Mouse (Mus musculus): ENCODE data around the gene Rrp7a. TPM values are rescaled to one million over a fixed set of nuclear protein-coding genes. Genes with fewer than 3 reads are reported as not detected.
A peak's percentile ranks its signal among the peaks of the same experiment; 100 is the strongest.

Gene Rrp7a
- polyA plus RNA-seq, 1 experiment from 2014 or later = 61.1 TPM

- Histone ChIP-seq H3K9ac (peak overlapping the region; percentile 75), H3K36me3 (peaks cover 46% of the 10 kb centered on the region), H3K27me3 (replicated peaks) (no peaks in the 10 kb centered on the region), H3K4me3 (peak overlapping the region; percentile 77), H3K27ac (peak overlapping the region; percentile 33), H3K4me2 (replicated peaks) (peak overlapping the region; percentile 86), H3K9me3 (no peaks in the 10 kb centered on the region), H3K4me1 (peaks cover 7% of the 10 kb centered on the region)
- 4% methylated on average over 41 of the region's 43 CpGs for WGBS
- peak; percentile 66 for ATAC-seq (ENCODE audit: low FRiP score, low read depth)
Observed at GRCm38 (mm10) chr15:83121709-83122565, 664 bp downstream of the Rrp7a start.

- Histone ChIP-seq H3K36me3 (peaks cover 53% of the 10 kb centered on the region), H3K4me2 (replicated peaks) (no peak overlapping the region), H3K27ac (no peak overlapping the region), H3K9me3 (no peaks in the 10 kb centered on the region), H3K4me1 (peaks cover 14% of the 10 kb centered on the region), H3K9ac (no peak overlapping the region), H3K27me3 (replicated peaks) (no peaks in the 10 kb centered on the region), H3K4me3 (no peak overlapping the region)
- 74% methylated on average over 7 of the region's 7 CpGs for WGBS
- no peak for ATAC-seq (ENCODE audit: low FRiP score, low read depth)
Observed at GRCm38 (mm10) chr15:83118360-83118759, 4.2 kb downstream of the Rrp7a start.

- Histone ChIP-seq H3K9me3 (no peaks in the 10 kb centered on the region), H3K36me3 (peaks cover 51% of the 10 kb centered on the region), H3K4me3 (no peak overlapping the region), H3K4me2 (replicated peaks) (no peak overlapping the region), H3K9ac (no peak overlapping the region), H3K27ac (no peak overlapping the region), H3K4me1 (peaks cover 17% of the 10 kb centered on the region), H3K27me3 (replicated peaks) (no peaks in the 10 kb centered on the region)
- 42% methylated on average over 6 of the region's 6 CpGs for WGBS
- ATAC-seq (ENCODE audit: low FRiP score, low read depth) = no peak
Observed at GRCm38 (mm10) chr15:83115071-83115470, 7.5 kb downstream of the Rrp7a start.

GRCm38 (mm10) chr15:83114106-83114505, 8.5 kb downstream of the Rrp7a start:
- Histone ChIP-seq H3K4me2 (replicated peaks) (no peak overlapping the region), H3K27me3 (replicated peaks) (no peaks in the 10 kb centered on the region), H3K27ac (no peak overlapping the region), H3K4me3 (no peak overlapping the region), H3K36me3 (peaks cover 43% of the 10 kb centered on the region), H3K9me3 (no peaks in the 10 kb centered on the region), H3K9ac (no peak overlapping the region), H3K4me1 (peaks cover 17% of the 10 kb centered on the region)
- no peak for ATAC-seq (ENCODE audit: low FRiP score, low read depth)
- WGBS = 61% methylated on average over 9 of the region's 9 CpGs

- 6% methylated on average over 11 of the region's 11 CpGs for WGBS
- H3K4me3 ChIP-seq = no peak overlapping the region
- H3K27ac ChIP-seq = no peak overlapping the region
- peak; percentile 73 for ATAC-seq (ENCODE audit: low FRiP score, low read depth)
- H3K4me2 ChIP-seq (replicated peaks) = no peak overlapping the region
- H3K36me3 ChIP-seq = peaks cover 34% of the 10 kb centered on the region
- H3K4me1 ChIP-seq = peaks cover 20% of the 10 kb centered on the region
- H3K27me3 ChIP-seq (replicated peaks) = no peaks in the 10 kb centered on the region
- no peak overlapping the region for H3K9ac ChIP-seq
- no peaks in the 10 kb centered on the region for H3K9me3 ChIP-seq
Observed at GRCm38 (mm10) chr15:83112898-83113297, 9.7 kb downstream of the Rrp7a start.

- ATAC-seq (ENCODE audit: low FRiP score, low read depth) = no peak
- Histone ChIP-seq H3K9me3 (no peaks in the 10 kb centered on the region), H3K4me2 (replicated peaks) (no peak overlapping the region), H3K36me3 (peaks cover 24% of the 10 kb centered on the region), H3K27me3 (replicated peaks) (no peaks in the 10 kb centered on the region), H3K4me1 (peaks cover 26% of the 10 kb centered on the region), H3K27ac (no peak overlapping the region), H3K9ac (no peak overlapping the region), H3K4me3 (no peak overlapping the region)
- WGBS = 88% methylated on average over 7 of the region's 7 CpGs
Observed at GRCm38 (mm10) chr15:83111874-83112273, 10.7 kb downstream of the Rrp7a start.

GRCm38 (mm10) chr15:83111290-83111689, 11.3 kb downstream of the Rrp7a start:
- Histone ChIP-seq H3K27me3 (replicated peaks) (no peaks in the 10 kb centered on the region), H3K27ac (no peak overlapping the region), H3K4me2 (replicated peaks) (no peak overlapping the region), H3K9me3 (no peaks in the 10 kb centered on the region), H3K36me3 (peaks cover 18% of the 10 kb centered on the region), H3K9ac (no peak overlapping the region), H3K4me3 (no peak overlapping the region), H3K4me1 (peaks cover 26% of the 10 kb centered on the region)
- no peak for ATAC-seq (ENCODE audit: low FRiP score, low read depth)
- WGBS = 67% methylated on average over 6 of the region's 6 CpGs

GRCm38 (mm10) chr15:83107814-83108213, 14.8 kb downstream of the Rrp7a start:
- 14% methylated on average over 6 of the region's 6 CpGs for WGBS
- no peaks in the 10 kb centered on the region for H3K27me3 ChIP-seq (replicated peaks)
- no peak overlapping the region for H3K4me3 ChIP-seq
- no peaks in the 10 kb centered on the region for H3K9me3 ChIP-seq
- ATAC-seq (ENCODE audit: low FRiP score, low read depth) = peak; percentile 29; the same call in 1 of the 2 replicates
- H3K27ac ChIP-seq = no peak overlapping the region
- no peak overlapping the region for H3K4me2 ChIP-seq (replicated peaks)
- peaks cover 14% of the 10 kb centered on the region for H3K4me1 ChIP-seq
- no peaks in the 10 kb centered on the region for H3K36me3 ChIP-seq
- H3K9ac ChIP-seq = no peak overlapping the region

GRCm38 (mm10) chr15:83106426-83106825, 16.2 kb downstream of the Rrp7a start:
- Histone ChIP-seq H3K9me3 (no peaks in the 10 kb centered on the region), H3K27ac (no peak overlapping the region), H3K4me3 (no peak overlapping the region), H3K9ac (no peak overlapping the region), H3K4me2 (replicated peaks) (no peak overlapping the region), H3K27me3 (replicated peaks) (no peaks in the 10 kb centered on the region), H3K36me3 (no peaks in the 10 kb centered on the region), H3K4me1 (peaks cover 11% of the 10 kb centered on the region)
- no peak for ATAC-seq (ENCODE audit: low FRiP score, low read depth)
- 60% methylated on average over 6 of the region's 6 CpGs for WGBS

GRCm38 (mm10) chr15:83103111-83103510, 19.5 kb downstream of the Rrp7a start:
- Histone ChIP-seq H3K4me2 (replicated peaks) (no peak overlapping the region), H3K9ac (no peak overlapping the region), H3K4me1 (peaks cover 22% of the 10 kb centered on the region), H3K9me3 (no peaks in the 10 kb centered on the region), H3K4me3 (no peak overlapping the region), H3K36me3 (no peaks in the 10 kb centered on the region), H3K27ac (no peak overlapping the region), H3K27me3 (replicated peaks) (peaks cover 6% of the 10 kb centered on the region; the same call in 1 of the 2 replicates)
- ATAC-seq (ENCODE audit: low FRiP score, low read depth) = no peak
- 71% methylated on average over 1 of the region's 1 CpGs for WGBS

- no peaks in the 10 kb centered on the region for H3K9me3 ChIP-seq
- peak overlapping the region; percentile 31 for H3K4me3 ChIP-seq
- H3K4me2 ChIP-seq (replicated peaks) = peak overlapping the region; percentile 68
- peak overlapping the region; percentile 55 for H3K9ac ChIP-seq
- ATAC-seq (ENCODE audit: low FRiP score, low read depth) = peak; percentile 25; the same call in 1 of the 2 replicates
- 2% methylated on average over 8 of the region's 8 CpGs for WGBS
- H3K27me3 ChIP-seq (replicated peaks) = peaks cover 10% of the 10 kb centered on the region
- H3K27ac ChIP-seq = no peak overlapping the region
- peaks cover 15% of the 10 kb centered on the region for H3K4me1 ChIP-seq
- H3K36me3 ChIP-seq = no peaks in the 10 kb centered on the region
Observed at GRCm38 (mm10) chr15:83100332-83100662, 22.3 kb downstream of the Rrp7a start.

GRCm38 (mm10) chr15:83099533-83100331, 22.9 kb downstream of the Rrp7a start:
- Histone ChIP-seq H3K4me2 (replicated peaks) (peak overlapping the region; percentile 68), H3K27ac (no peak overlapping the region), H3K9me3 (no peaks in the 10 kb centered on the region), H3K9ac (peak overlapping the region; percentile 55), H3K4me3 (peak overlapping the region; percentile 31), H3K36me3 (no peaks in the 10 kb centered on the region), H3K4me1 (peaks cover 15% of the 10 kb centered on the region), H3K27me3 (replicated peaks) (peaks cover 10% of the 10 kb centered on the region)
- WGBS = 2% methylated on average over 31 of the region's 31 CpGs
- ATAC-seq (ENCODE audit: low FRiP score, low read depth) = peak; percentile 88
